Mouse (Mus musculus) cerebellum, postnatal 25 days (tissue): ENCODE measurements around the gene Zfp825.
"Not testable (repeated sequence)": the region's sequence is repeated elsewhere in the genome, so short reads cannot be mapped to it uniquely, and the experiment has no call there.

ENCODE experiments used
- DNase-seq, 2 experiments: peaks; one replicate each; pipeline ENCODE4 v3.0.0; 2021; ENCODE audit warnings: mixed read lengths in 2 of 2

Gene Zfp825

GRCm38 (mm10) chr13:74493911-74494679, at the start of gene Zfp825:
Gene Zfp825 (minus strand): TSS chr13:74493992.
- peak; percentile 66 to 77 for DNase-seq

GRCm38 (mm10) chr13:74535418-74535817, 41.6 kb upstream of the Zfp825 start:
- DNase-seq: not testable (repeated sequence)

DNA sequence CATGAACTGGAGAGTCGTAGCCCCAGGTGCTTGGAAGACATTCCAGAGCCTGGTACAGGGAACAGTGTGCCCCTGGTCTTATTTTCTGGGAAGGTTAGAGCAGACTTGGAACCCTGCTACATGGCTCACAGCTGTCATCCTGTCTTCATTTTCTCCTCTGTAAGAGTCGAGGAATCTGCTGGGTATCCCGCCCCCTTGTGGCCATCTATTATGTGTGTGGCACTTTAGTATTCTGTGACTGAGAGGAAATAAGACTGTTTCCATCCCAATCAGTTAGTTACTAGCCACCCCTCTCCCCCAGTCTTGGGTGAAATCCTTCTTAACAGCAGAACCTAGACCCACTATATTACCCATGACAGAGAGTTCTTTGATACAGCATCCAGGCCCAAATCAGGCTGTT, 41.1 kb upstream of the Zfp825 start:
- DNase-seq: peak; percentile 49 to 72

- DNase-seq: no peak
Measured at GRCm38 (mm10) chr13:74534096-74534495, 40.3 kb upstream of the Zfp825 start.

DNA sequence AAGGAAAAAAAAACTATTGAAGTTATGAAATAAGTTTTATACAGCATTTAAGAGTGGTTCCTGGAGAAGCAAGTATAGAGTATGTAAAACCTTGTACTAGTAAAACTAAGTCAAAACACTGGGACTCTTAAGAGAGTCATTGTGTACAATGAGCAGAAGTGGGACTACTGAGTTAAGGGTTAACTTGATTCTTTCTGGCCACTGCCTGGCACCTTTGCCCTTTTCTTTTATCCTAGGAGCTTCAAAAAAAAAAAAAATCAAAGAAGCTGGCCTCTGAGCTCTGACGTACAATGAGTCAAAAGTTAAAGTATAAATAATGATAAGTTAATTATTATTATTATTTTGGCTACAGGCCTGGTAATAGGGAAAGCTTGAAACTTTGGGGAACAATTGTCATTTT, 37.5 kb upstream of the Zfp825 start:
- not testable (repeated sequence) for DNase-seq

- not testable (repeated sequence) for DNase-seq
Measured at GRCm38 (mm10) chr13:74529372-74529715, 35.6 kb upstream of the Zfp825 start.

GRCm38 (mm10) chr13:74528519-74529371, 35.0 kb upstream of the Zfp825 start:
- not testable (repeated sequence) for DNase-seq

DNA sequence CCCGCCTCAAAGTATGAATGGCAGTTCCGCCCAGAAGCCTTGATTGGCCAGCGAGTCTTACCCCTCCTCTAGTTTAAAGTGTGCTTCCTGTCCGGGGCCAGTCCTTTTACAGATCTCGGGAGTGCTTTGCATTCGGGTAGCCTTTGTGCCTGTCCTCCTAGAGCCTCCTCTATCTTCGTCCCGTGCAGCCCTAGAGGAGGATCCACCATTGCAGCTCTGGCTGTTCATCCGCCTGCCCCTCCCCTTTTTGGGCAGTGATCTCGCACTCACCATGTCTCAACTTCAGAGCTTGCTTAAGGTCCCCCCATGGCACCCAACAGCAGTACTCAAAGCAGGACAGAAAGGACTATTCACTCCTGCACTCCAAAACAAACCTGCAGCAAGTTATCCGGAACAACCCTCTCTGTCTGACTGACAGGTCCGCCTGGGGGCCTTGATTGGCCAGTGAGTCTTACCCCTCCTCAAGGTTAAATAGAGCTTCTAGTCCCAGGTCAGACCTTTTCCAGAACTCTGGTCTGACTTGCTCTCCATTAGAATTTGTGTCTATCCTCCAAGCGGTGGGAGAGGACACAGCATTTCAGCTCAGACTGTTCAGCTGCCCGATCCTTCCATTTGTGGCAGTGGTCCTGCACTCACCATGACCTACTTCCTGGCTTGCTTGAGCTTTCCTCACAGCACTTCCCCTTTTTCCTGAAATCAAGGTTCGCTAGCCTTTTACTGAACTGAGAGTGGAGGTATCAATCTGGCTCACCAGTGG, 28.9 kb upstream of the Zfp825 start:
- DNase-seq: peak; percentile 56 to 66

GRCm38 (mm10) chr13:74522141-74522480, 28.3 kb upstream of the Zfp825 start:
- not testable (repeated sequence) for DNase-seq

- DNase-seq: not testable (repeated sequence)
Measured at GRCm38 (mm10) chr13:74507981-74508380, 14.2 kb upstream of the Zfp825 start.

- not testable (repeated sequence) for DNase-seq
Measured at GRCm38 (mm10) chr13:74502851-74503250, 9.1 kb upstream of the Zfp825 start.

GRCm38 (mm10) chr13:74499696-74500095, 5.9 kb upstream of the Zfp825 start:
- not testable (repeated sequence) for DNase-seq

- DNase-seq: not testable (repeated sequence)
Measured at GRCm38 (mm10) chr13:74484326-74484725, 9.5 kb downstream of the Zfp825 start.

DNA sequence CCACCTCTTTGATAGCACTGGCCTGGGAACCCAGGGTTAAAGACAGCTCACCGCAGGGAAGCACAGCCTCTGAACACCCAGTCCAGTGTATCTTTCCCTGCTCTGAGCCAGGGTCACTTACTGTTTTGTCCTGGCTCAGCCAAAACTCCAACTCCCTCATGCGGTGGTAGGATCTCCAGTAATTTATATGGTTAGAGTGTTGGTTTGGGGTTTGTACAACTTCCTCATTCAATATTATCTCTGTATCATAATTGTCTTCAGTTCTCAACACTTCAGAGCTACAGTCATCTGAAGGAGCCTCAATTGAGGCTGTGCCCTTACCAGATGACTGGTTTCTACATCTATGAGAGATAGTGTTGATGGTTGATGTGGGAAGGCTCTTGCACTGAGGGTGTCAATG, 22.3 kb downstream of the Zfp825 start:
- not testable (repeated sequence) for DNase-seq

- peak; percentile 76 to 86 for DNase-seq
Measured at GRCm38 (mm10) chr13:74462699-74463385, 30.9 kb downstream of the Zfp825 start.

DNA sequence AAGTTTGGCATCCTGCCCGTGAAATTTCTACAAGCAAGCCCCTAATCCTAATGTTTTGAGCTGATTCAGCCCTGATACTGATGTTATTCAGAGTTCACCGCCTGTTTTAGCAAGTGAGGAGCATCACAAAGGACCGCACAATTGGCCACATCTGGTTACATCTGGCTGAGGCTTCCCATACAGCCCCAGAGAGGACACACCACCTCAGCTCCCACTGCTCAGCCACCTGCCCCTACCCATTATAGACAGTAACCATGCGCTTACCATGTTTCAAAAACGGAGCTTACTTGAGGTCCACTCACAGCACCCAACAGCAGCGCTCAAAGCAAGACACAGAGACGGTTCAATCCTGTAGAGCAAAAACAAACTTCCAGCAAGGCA, 31.5 kb downstream of the Zfp825 start:
- DNase-seq: peak in 1 of 2 experiments; percentile 13

DNA sequence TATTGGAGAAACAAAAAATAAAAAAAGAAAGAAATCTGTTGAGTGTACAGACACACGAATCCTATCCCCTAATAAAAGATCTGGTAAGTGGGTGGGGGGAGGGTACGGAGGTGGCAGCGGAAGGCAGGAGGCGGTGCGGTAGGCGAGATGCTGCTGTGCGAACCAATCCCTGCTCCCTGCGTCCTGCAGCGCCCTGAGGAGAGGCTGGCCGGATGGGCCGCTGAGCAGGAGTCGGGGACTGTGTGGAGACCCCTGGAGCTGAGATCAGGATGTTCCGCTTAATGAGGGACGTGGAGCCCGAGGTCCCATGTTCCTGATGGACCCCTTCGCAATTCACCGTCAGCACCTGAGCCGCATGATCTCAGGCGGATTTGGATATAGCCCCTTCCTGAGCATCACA, 53.9 kb downstream of the Zfp825 start:
- no peak for DNase-seq
